Mouse (Mus musculus) testis, adult 2 months (tissue): Measurements from ENCODE around the gene Hspb2. TPM values are rescaled to one million over a fixed set of nuclear protein-coding genes. Genes with fewer than 3 reads are reported as not detected.
A peak's percentile ranks its signal among the peaks of the same experiment; 100 is the strongest.

ENCODE experiments used
- H3K27ac ChIP-seq: fragments of 200-500 bp; 2 replicates; pipeline ENCODE4 v1.5.1; 2012; ENCODE audit warnings: low read depth, low read length; ENCODE audit not compliant: control insufficient read depth, insufficient read depth
- H3K27me3 ChIP-seq: fragments of 200-500 bp; 2 replicates; pipeline ENCODE4 v1.6.1; 2012; ENCODE audit warnings: mild to moderate bottlenecking, low read length, moderate library complexity; ENCODE audit not compliant: control insufficient read depth, insufficient read depth
- H3K36me3 ChIP-seq: fragments of 200-500 bp; 2 replicates; pipeline ENCODE4 v1.6.1; 2012; ENCODE audit warnings: mild to moderate bottlenecking, low read length; ENCODE audit not compliant: control insufficient read depth, insufficient read depth
- H3K4me1 ChIP-seq: fragments of 200-500 bp; 2 replicates; pipeline ENCODE4 v1.6.1; 2012; ENCODE audit warnings: low read length; ENCODE audit not compliant: control insufficient read depth, insufficient read depth
- H3K4me3 ChIP-seq: fragments of 200-500 bp; 2 replicates; pipeline ENCODE4 v1.5.1; 2012; ENCODE audit warnings: low read depth, mild to moderate bottlenecking, low read length, moderate library complexity, mixed read lengths; ENCODE audit not compliant: control insufficient read depth
- CTCF ChIP-seq: fragments of 200-500 bp; IDR thresholded peaks from 2 replicates; pipeline ENCODE4 v1.5.1; 2012; ENCODE audit warnings: low read depth, mild to moderate bottlenecking, inconsistent platforms, low read length, moderate library complexity; ENCODE audit not compliant: control insufficient read depth, insufficient read depth, insufficient replicate concordance
- POLR2A ChIP-seq: fragments of 200-500 bp; IDR thresholded peaks from 2 replicates; pipeline ENCODE4 v1.6.1; 2012; ENCODE audit warnings: low read depth, mild to moderate bottlenecking, inconsistent platforms, low read length, moderate library complexity; ENCODE audit not compliant: control insufficient read depth
- polyA plus RNA-seq: library from polyadenylated mRNA; depleted of rRNA; stranded (reverse); fragments of >200 nt; gene quantifications from 2 replicates; pipeline ENCODE4 v1.2.3, GENCODE M21; 2012

Gene Hspb2
- polyA plus RNA-seq, 1 experiment = 2.3 TPM

DNA sequence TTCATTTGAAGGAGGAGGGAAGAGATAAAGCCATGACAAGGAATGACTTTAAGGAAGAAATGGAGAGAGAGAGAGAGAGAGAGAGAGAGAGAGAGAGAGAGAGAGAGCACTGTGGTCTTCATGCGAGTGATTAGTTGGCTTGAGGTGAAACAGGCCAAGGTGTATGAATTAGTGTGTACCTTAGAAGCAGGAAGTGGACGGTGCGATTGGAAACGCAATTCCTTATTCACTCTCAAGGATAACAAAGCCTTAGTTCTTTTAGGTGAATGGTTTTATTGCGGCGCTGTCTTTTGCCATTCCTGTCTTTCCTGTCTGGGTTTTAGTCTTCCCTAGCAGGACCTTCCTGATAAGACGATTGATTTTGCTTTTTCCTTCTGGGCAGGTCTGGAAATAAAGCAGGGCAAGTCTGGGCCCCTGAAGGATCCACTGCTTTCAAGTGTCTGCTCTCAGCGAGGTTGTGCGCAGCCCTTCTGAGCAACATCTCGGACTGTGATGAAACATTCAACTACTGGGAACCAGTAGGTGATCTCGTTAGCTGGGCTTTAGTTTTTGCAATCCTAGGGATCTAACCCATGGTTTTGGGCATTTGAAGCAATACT, 24.1 kb upstream of the Hspb2 start:
- peaks cover 1% of the 10 kb centered on the region; the same call in 1 of the 2 replicates for H3K36me3 ChIP-seq
- H3K4me1 ChIP-seq = 0 out of 2 replicates have a peak, but pooled peaks cover 2% of the 10 kb centered on the region
- TF ChIP-seq POLR2A (no peak), CTCF (no peak)
- H3K27me3 ChIP-seq = no peaks in the 10 kb centered on the region
- H3K27ac ChIP-seq = no peak overlapping the region
- H3K4me3 ChIP-seq = peak overlapping the region; percentile 93

DNA sequence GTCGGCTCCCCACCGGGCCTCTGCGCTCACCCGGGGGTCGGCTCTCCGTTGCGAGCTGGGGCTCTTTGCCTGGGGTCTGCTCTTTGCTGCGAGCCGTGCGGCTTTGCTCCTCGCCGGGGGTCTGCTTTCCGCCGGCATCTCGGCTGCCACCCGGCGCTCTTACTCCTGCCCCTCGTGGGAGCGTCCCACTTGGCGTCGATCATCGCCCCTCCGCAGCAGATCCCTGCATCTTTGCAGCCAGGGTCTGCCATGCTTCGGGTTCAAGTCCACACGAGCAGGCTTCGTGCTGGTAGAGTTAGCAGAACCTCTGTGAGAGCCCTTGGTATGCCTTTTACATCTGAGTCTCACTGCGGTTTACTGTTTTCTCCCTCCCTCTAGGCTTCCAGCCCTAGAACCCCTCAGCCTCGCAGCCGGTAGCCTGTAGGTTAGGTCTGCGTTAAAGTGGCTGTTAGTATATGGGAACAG, 23.5 kb upstream of the Hspb2 start:
- no peak for TF ChIP-seq POLR2A
- no peak for TF ChIP-seq CTCF
- peak overlapping the region; percentile 93 for H3K4me3 ChIP-seq
- H3K36me3 ChIP-seq = peaks cover 2% of the 10 kb centered on the region; the same call in 1 of the 2 replicates
- H3K4me1 ChIP-seq = 0 out of 2 replicates have a peak, but pooled peaks cover 2% of the 10 kb centered on the region
- H3K27ac ChIP-seq = no peak overlapping the region; the same call in 1 of the 2 replicates
- H3K27me3 ChIP-seq = no peaks in the 10 kb centered on the region

DNA sequence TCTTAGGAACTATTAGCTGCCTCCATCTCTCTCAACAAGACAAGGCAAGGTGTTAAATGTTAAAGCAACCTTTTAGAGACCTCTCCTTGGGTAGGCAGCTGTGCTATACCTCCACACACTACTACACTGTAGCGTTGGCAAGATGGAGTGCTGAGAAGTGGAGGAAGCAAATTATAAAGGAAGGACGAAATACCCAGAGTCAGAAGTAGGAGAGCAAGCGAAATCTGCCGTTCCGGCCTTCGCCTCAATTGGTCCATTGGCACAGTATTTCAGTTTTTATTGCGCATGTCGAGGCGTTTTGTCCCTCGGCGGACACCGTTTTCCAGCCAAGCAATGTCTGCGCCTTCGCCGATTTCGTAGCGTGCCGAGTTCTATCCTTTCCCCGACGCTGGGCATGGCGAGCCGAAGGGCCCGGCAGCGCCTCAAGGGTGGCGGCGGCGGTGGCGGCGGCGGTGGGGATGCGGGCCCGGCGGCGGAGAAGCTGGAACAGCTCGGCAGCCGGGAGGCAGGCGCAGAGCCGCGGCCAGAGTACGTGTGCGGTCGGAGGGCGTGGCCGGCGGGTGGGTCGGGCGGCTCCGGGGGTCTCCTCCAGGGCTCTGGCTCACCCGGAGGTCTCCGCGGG, 22.9 kb upstream of the Hspb2 start, which contains the start of the genes Alg9 and 1110032A03Rik:
Alg9 (plus strand) TSS at position 29 of the 622 bp plus-strand sequence.
1110032A03Rik (minus strand) TSS at position 530 of the 622 bp plus-strand sequence.
- Histone ChIP-seq H3K36me3 (peaks cover 4% of the 10 kb centered on the region; the same call in 1 of the 2 replicates), H3K4me1 (0 out of 2 replicates have a peak, but pooled peaks cover 2% of the 10 kb centered on the region), H3K27ac (peak within 1 kb of the TSS; percentile 54; the same call in 1 of the 2 replicates), H3K27me3 (no peaks in the 10 kb centered on the region), H3K4me3 (peak within 1 kb of the TSS; percentile 93)
- TF ChIP-seq POLR2A (no peak; the same call in none of the 2 replicates), CTCF (no peak)

DNA sequence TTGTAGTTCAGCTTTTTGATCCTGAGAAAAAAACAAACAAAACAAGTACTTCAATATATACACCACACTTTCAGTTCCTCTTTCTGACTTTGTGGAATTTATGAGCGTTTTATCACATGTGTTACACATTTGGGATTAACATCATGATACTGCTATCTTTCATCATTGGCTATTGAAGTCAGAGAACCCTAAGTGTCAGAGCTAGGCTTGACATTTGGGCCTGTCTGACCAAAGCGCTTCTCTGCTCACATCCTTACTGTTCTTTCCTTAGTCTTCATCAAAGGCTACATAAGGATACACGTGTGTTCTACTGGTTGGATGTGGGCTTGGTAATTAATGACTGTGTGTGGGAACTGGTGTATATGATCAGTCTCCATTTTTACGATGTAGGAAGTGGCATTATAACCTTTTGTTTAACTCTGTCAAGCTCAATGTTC, 21.9 kb upstream of the Hspb2 start:
- Histone ChIP-seq H3K36me3 (peaks cover 4% of the 10 kb centered on the region; the same call in 1 of the 2 replicates), H3K4me3 (peak overlapping the region; percentile 16; the same call in 1 of the 2 replicates), H3K27ac (no peak overlapping the region), H3K27me3 (no peaks in the 10 kb centered on the region), H3K4me1 (peaks cover 3% of the 10 kb centered on the region; the same call in 1 of the 2 replicates)
- no peak for TF ChIP-seq POLR2A
- no peak for TF ChIP-seq CTCF

- Histone ChIP-seq H3K4me1 (peaks cover 4% of the 10 kb centered on the region; the same call in 1 of the 2 replicates), H3K4me3 (no peak overlapping the region), H3K27ac (no peak overlapping the region), H3K36me3 (peaks cover 2% of the 10 kb centered on the region; the same call in 1 of the 2 replicates), H3K27me3 (no peaks in the 10 kb centered on the region)
- TF ChIP-seq POLR2A (no peak), CTCF (no peak)
Observed at GRCm38 (mm10) chr9:50770011-50770410, 17.9 kb upstream of the Hspb2 start.

DNA sequence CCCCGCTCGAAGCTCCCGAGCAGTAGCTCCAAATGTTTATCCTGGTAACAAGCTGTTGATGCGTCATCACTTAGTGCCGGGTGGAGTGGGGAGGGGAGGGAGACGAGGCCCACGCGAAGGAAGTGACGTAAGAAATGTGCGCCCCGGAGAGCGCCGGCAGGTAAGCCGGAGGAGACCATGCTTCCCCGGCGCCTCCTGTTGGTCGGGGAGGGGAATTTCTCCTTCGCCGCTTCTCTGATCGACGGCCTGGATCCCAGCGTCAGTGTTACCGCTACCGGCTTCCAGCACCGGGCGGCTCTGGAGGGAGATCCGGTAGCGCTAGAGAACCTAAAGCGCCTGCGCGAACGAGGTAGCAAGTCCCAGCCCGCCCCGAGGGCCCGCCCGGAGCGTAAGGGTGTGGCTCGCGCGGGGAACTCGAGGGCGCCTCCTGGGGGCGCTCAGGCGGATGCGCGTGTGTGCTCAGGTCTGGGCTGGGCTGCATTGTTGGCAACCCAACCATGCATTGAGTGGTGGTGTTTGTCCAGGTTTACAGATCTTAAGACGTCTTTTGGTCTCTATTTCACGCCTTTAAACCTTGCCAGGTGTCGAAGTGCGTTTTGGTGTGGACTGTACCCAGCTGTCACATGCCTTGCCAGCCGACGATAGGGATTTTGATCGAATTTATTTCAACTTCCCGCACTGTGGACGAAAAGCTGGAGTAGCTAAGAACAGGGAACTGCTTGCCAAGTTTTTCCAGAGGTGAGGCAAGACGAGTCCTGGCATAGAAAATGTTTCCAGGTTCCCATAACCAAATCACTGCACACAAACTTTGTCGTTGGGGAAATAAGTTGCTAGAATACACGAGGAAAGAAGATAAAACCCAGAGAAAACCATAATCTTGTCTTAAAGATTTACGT, 16.2 kb upstream of the Hspb2 start, which contains the start of gene Fdxacb1:
Fdxacb1 (plus strand) TSS at position 130 of the 896 bp plus-strand sequence.
- Histone ChIP-seq H3K4me1 (peaks cover 2% of the 10 kb centered on the region; the same call in 1 of the 2 replicates), H3K4me3 (peak within 1 kb of the TSS; percentile 86), H3K27me3 (no peaks in the 10 kb centered on the region), H3K36me3 (peaks cover 2% of the 10 kb centered on the region; the same call in 1 of the 2 replicates), H3K27ac (peak within 1 kb of the TSS; percentile 85)
- TF ChIP-seq POLR2A = peak; percentile 73
- peak; percentile 52 for TF ChIP-seq CTCF
